Mouse (Mus musculus) limb, embryonic 12.5 days (tissue): ENCODE results near the gene Epor. TPM values are rescaled to one million over a fixed set of nuclear protein-coding genes. Genes with fewer than 3 reads are reported as not detected.

Source experiments
- ATAC-seq: fragments of 200-750 bp; cut with Nextera tagmentation; 2 replicates; pipeline ENCODE4 v1.8.0; 2017; ENCODE audit warnings: low read depth, moderate TSS enrichment; ENCODE audit not compliant: insufficient number of reproducible peaks, insufficient read depth, low FRiP score, low TSS enrichment
- H3K27ac ChIP-seq: fragments of 300-500 bp; sonication (generic); 2 replicates; pipeline ENCODE4 v1.5.1; 2016; ENCODE audit warnings: mild to moderate bottlenecking, moderate library complexity
- H3K27me3 ChIP-seq: fragments of 300-500 bp; sonication (generic); 2 replicates; pipeline ENCODE4 v1.6.1; 2016; ENCODE audit warnings: mild to moderate bottlenecking, moderate library complexity
- H3K36me3 ChIP-seq: fragments of 300-500 bp; sonication (generic); 2 replicates; pipeline ENCODE4 v1.6.1; 2016; ENCODE audit warnings: mild to moderate bottlenecking, moderate library complexity
- H3K4me1 ChIP-seq: fragments of 300-500 bp; sonication (generic); replicated peaks from 2 replicates; pipeline ENCODE4 v1.6.1; 2016
- H3K4me2 ChIP-seq: fragments of 300-500 bp; sonication (generic); 2 replicates; pipeline ENCODE4 v1.6.1; 2016; ENCODE audit warnings: mild to moderate bottlenecking, moderate library complexity
- H3K4me3 ChIP-seq: fragments of 300-500 bp; sonication (generic); replicated peaks from 2 replicates; pipeline ENCODE4 v1.5.1; 2016; ENCODE audit warnings: mild to moderate bottlenecking
- H3K9ac ChIP-seq: fragments of 300-500 bp; sonication (generic); replicated peaks from 2 replicates; pipeline ENCODE4 v1.6.1; 2016; ENCODE audit warnings: mild to moderate bottlenecking, moderate library complexity
- H3K9me3 ChIP-seq: fragments of 300-500 bp; sonication (generic); 2 replicates; pipeline ENCODE4 v1.6.1; 2016; ENCODE audit warnings: mild to moderate bottlenecking, moderate library complexity
- WGBS: fragments of 180-500 bp; shearing (Covaris S2); methylation state at CpG from one replicate; pipeline ENCODE4 v1.1.7; 2016; 5-methylcytosine and 5-hydroxymethylcytosine counted together
- polyA plus RNA-seq: library from polyadenylated mRNA; unstranded; fragments of >200 nt; fragmentation: Nextera tagmentation; extraction: Ambion mirVana; gene quantifications from 2 replicates; pipeline ENCODE4 v1.2.1, GENCODE M21; 2016

Gene Epor
- polyA plus RNA-seq, 1 experiment from 2014 or later = 6.9 TPM

DNA sequence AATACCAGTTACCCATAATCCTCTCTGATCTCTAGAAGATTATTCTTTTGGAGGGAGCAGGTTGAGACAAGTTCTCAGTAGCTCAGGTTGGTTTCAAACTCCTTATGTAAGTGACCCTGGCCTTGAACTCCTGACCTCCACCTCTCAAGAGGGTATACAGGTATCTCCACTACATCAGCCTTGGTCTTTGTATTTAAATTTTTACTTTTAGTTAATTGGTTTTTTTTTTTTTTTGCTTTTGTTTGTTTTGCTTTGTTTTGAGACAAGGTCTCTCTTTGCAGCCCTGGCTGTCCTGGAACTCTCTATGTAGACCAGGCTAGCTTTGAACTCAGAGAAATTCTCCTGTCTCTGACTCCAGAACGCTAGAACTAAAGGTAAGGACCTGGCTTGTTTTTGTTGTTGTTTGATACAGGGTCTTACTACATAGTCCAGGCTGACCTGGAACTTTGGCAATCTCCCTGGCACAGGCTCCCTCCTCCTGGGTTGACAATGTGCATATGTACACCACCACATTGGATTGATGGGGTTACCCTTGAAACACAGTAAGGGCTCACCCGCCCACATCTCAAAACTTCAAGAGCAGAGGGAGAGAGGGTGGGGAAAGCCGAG, 39.7 kb downstream of the Epor start:
- Histone ChIP-seq H3K9ac (no peak overlapping the region), H3K4me3 (no peak overlapping the region), H3K4me1 (peaks cover 11% of the 10 kb centered on the region), H3K27me3 (no peaks in the 10 kb centered on the region), H3K9me3 (no peaks in the 10 kb centered on the region), H3K4me2 (no peak overlapping the region), H3K36me3 (peaks cover 20% of the 10 kb centered on the region), H3K27ac (no peak overlapping the region)
- WGBS = 72% methylated on average over 3 of the region's 3 CpGs
- ATAC-seq = no peak

GRCm38 (mm10) chr9:21923036-21923435, 40.3 kb downstream of the Epor start:
- 83% methylated on average over 4 of the region's 4 CpGs for WGBS

GRCm38 (mm10) chr9:21918692-21919384, 44.5 kb downstream of the Epor start:
- peak overlapping the region; percentile 97 for H3K4me2 ChIP-seq
- H3K9ac ChIP-seq = no peak overlapping the region
- H3K4me3 ChIP-seq = peak overlapping the region; percentile 62; the same call in 1 of the 2 replicates
- H3K36me3 ChIP-seq = peaks cover 8% of the 10 kb centered on the region
- no peaks in the 10 kb centered on the region for H3K9me3 ChIP-seq
- peaks cover 7% of the 10 kb centered on the region for H3K4me1 ChIP-seq
- H3K27ac ChIP-seq = no peak overlapping the region
- 17% methylated on average over 5 of the region's 5 CpGs for WGBS
- H3K27me3 ChIP-seq = peaks cover 26% of the 10 kb centered on the region
- no peak for ATAC-seq

More at GRCm38 (mm10) chr9:21923036-21923435, 40.3 kb downstream of the Epor start:
- Histone ChIP-seq H3K4me1 (peaks cover 11% of the 10 kb centered on the region), H3K36me3 (peaks cover 20% of the 10 kb centered on the region), H3K4me3 (no peak overlapping the region), H3K9me3 (no peaks in the 10 kb centered on the region), H3K27me3 (no peaks in the 10 kb centered on the region), H3K4me2 (no peak overlapping the region), H3K9ac (no peak overlapping the region), H3K27ac (no peak overlapping the region)
- ATAC-seq = no peak

DNA sequence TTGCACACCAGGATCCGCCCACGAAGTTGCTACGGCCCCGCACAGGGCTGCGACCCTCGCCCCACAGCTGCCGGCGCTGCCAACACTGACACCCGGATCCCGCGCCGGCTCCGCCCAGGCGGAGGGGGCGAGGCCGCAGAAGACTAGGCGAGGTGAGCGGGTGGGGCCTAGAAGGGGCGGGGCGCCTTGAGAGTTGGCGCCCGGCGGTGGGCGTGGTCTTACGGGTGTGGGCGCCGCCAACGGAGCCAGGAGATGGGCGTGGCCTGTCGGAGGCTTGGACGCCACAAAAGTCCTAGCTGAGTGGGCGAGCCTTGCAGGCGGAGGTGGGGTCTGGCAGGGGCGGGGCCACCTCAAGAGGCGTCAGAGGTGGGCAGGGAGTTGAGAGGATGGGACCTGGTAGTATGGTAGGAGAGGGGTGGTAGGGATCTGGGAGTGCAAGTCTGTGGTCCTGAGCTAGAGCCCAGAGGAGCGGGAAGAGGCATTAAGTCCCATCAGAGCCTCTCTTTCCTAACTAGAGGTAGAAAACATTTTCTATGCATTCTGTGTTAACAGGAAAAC, 45.2 kb downstream of the Epor start, which contains the start of gene Rab3d:
Rab3d (minus strand) TSS at position 158 of the 558 bp plus-strand sequence.
- Histone ChIP-seq H3K9me3 (no peaks in the 10 kb centered on the region), H3K4me1 (peaks cover 7% of the 10 kb centered on the region), H3K9ac (peak within 1 kb of the TSS; percentile 66), H3K4me3 (peak within 1 kb of the TSS; percentile 62), H3K4me2 (peak within 1 kb of the TSS; percentile 97), H3K27ac (no peak within 1 kb of the TSS), H3K27me3 (peaks cover 26% of the 10 kb centered on the region), H3K36me3 (peaks cover 7% of the 10 kb centered on the region; the same call in 1 of the 2 replicates)
- peak; percentile 88 for ATAC-seq
- WGBS = under 1% methylated on average over 36 of the region's 36 CpGs

DNA sequence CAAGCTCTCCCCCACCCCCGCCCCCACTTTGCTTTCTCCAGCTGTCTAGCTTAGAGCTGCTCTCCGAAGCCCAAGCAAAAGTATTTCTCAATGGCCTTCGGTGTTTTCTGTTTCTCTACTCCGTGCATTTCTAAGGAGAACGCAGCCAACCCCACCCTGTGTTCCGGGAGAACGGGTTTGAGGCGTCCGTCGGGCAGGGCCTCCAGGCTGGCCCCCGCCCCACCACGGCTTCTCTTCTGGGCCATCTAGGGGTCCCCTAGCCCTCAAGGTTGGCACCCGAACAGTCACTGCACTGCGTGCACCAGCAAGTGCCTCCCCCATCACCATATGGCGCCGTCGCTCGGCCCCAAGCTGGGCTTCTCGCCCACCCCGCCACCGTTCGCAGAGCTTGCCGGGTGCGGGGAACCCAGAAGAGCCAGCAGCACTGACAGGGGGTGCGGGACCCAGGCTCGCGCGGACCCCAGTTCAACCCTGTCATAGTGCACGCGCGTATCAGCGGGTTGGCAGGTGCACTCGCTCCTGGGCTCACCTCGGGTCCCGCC, 45.7 kb downstream of the Epor start:
- H3K9me3 ChIP-seq = no peaks in the 10 kb centered on the region
- peak overlapping the region; percentile 62 for H3K4me3 ChIP-seq
- WGBS = 2% methylated on average over 35 of the region's 35 CpGs
- no peak overlapping the region for H3K27ac ChIP-seq
- peaks cover 7% of the 10 kb centered on the region; the same call in 1 of the 2 replicates for H3K36me3 ChIP-seq
- peaks cover 7% of the 10 kb centered on the region for H3K4me1 ChIP-seq
- H3K27me3 ChIP-seq = peaks cover 26% of the 10 kb centered on the region
- peak overlapping the region; percentile 66 for H3K9ac ChIP-seq
- peak overlapping the region; percentile 97 for H3K4me2 ChIP-seq
- no peak; the same call in none of the 2 replicates for ATAC-seq

DNA sequence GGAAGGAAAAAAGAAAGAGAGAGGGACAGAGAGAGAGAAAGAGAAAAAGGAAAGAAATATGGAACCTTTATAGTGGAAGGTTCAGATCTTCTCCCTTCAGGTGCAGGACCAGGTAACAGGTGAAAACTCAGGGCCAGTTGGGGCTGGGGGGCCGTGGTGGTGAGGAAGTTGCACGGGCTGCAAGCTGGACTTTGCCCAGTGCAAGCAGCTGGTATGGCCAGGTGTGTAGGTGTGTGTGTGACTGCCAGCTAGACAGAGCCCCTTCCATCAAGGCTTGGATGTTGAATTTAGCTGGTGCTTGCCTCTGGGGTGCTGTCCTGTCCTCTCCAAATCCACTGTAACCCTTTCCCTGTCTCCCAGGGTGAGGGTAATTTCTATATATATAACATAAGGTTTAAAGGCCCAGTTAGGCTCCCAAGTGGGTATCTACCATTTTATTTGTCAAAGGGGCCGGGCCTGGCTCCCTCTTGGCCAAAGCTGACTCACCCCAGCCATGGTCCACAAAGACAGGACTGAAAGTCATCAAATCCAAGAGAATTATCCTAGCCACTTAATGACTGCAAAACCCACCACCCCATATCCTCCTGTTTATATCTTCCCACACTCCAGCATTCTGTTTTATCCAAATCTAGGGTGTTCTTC, 46.3 kb downstream of the Epor start:
- no peak for ATAC-seq
- Histone ChIP-seq H3K27me3 (peaks cover 26% of the 10 kb centered on the region), H3K9me3 (no peaks in the 10 kb centered on the region), H3K4me1 (peaks cover 7% of the 10 kb centered on the region), H3K9ac (no peak overlapping the region), H3K4me3 (peak overlapping the region; percentile 62), H3K4me2 (peak overlapping the region; percentile 97), H3K27ac (no peak overlapping the region), H3K36me3 (peaks cover 4% of the 10 kb centered on the region; the same call in 1 of the 2 replicates)
- WGBS = 57% methylated on average over 3 of the region's 3 CpGs

DNA sequence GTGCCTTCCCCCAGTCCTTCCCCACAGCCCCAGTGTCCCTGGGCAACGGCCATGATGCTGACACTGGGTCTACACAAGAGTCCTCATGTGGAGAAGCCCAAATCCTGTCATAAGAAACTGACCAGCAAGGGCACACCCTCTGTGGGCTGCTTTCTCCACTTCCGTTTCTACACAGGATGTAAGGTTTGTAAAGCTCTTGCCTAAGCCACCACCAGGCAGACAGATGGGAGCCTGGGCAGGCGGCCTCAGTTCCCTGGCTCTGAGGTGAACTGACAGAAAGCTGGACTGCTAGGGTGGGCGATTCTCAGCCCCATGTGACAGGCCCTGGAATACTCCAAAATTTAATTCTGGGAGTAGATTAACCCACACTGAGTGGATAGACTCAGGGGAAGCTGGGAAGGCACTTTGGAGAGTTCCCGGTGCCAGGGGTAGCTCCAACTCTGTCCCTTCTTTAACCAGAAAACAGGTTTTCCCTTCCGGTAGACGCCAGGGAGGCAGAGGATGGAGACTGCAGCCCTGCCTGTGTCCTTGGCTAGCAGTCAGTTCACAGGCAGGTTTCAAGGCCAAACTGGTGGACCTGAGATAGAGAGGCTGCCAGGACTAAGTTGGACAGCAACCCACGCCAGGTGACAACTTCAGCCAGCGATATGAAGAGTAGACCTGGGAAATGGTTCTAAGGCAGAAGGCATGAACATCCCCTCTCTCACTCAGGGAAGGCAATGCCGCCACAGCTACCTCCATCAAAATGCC, 53.7 kb downstream of the Epor start:
- no peak for ATAC-seq
- H3K9me3 ChIP-seq = peaks cover 5% of the 10 kb centered on the region; the same call in 1 of the 2 replicates
- no peak overlapping the region for H3K4me3 ChIP-seq
- H3K4me2 ChIP-seq = no peak overlapping the region
- no peak overlapping the region for H3K9ac ChIP-seq
- H3K27me3 ChIP-seq = no peaks in the 10 kb centered on the region
- no peak overlapping the region for H3K27ac ChIP-seq
- no peaks in the 10 kb centered on the region for H3K4me1 ChIP-seq
- H3K36me3 ChIP-seq = no peaks in the 10 kb centered on the region
- WGBS = 73% methylated on average over 10 of the region's 10 CpGs

Other genes with a start within 250 kb of the Epor start
- gene Ldlr, start 240.0 kb downstream of the Epor start, polyA plus RNA-seq = 37.3 and 38.5 TPM in 2 replicates
- gene Spc24, start 203.2 kb downstream of the Epor start, polyA plus RNA-seq = 152 and 161 TPM in 2 replicates
- gene Kank2, start 164.8 kb downstream of the Epor start, polyA plus RNA-seq = 19.9 and 22.3 TPM in 2 replicates
- 0.99 and 1.1 TPM in 2 replicates for gene Angptl8, start 128.0 kb downstream of the Epor start, polyA plus RNA-seq
- gene Dock6, start 110.9 kb downstream of the Epor start, polyA plus RNA-seq = 38.3 and 38.9 TPM in 2 replicates
- gene Rab3d, start 45.3 kb downstream of the Epor start, polyA plus RNA-seq = 7.3 and 8.8 TPM in 2 replicates
- gene Ccdc159, start 36.0 kb downstream of the Epor start, polyA plus RNA-seq = 5.2 and 5.7 TPM in 2 replicates
- 33.4 and 39.4 TPM in 2 replicates for gene Tmem205, start 36.0 kb downstream of the Epor start, polyA plus RNA-seq
- 9.3 and 11.9 TPM in 2 replicates for gene Plppr2, start 26.5 kb downstream of the Epor start, polyA plus RNA-seq
- 7.3 and 7.4 TPM in 2 replicates for gene Swsap1, start 7.8 kb downstream of the Epor start, polyA plus RNA-seq
- 1.8 and 2.6 TPM in 2 replicates for gene Rgl3, start 25.9 kb upstream of the Epor start, polyA plus RNA-seq
- gene Ccdc151, start 39.1 kb upstream of the Epor start, polyA plus RNA-seq = 1.9 TPM in 2 replicates
- gene Prkcsh, start 39.3 kb upstream of the Epor start, polyA plus RNA-seq = 108 TPM in 2 replicates
- gene Elavl3, start 88.5 kb upstream of the Epor start, polyA plus RNA-seq = 0.23 TPM in 1 of 2 replicates, not detected in the other
- not detected in 2 replicates for gene Gm49318, start 107.8 kb upstream of the Epor start, polyA plus RNA-seq
- 13.2 and 14.0 TPM in 2 replicates for gene Zfp653, start 107.9 kb upstream of the Epor start, polyA plus RNA-seq
- gene Ecsit, start 121.9 kb upstream of the Epor start, polyA plus RNA-seq = 31.5 and 32.2 TPM in 2 replicates
- 1.4 and 1.5 TPM in 2 replicates for gene Cnn1, start 135.7 kb upstream of the Epor start, polyA plus RNA-seq
- 192 and 199 TPM in 2 replicates for gene Elof1, start 153.7 kb upstream of the Epor start, polyA plus RNA-seq
- gene Acp5, start 172.2 kb upstream of the Epor start, polyA plus RNA-seq = 7.7 and 9.9 TPM in 2 replicates
- 64.7 and 66.7 TPM in 2 replicates for gene Pigyl, start 193.3 kb upstream of the Epor start, polyA plus RNA-seq
- gene Zfp872, start 224.6 kb upstream of the Epor start, polyA plus RNA-seq = 0.09 and 0.16 TPM in 2 replicates